Mouse (Mus musculus) stomach, embryonic 15.5 days (tissue): Measurements from ENCODE around the gene Ccnq. TPM values are rescaled to one million over a fixed set of nuclear protein-coding genes. Genes with fewer than 3 reads are reported as not detected.

Experiments
- ATAC-seq: fragments of 200-750 bp; cut with Nextera tagmentation; 2 replicates; pipeline ENCODE4 v1.8.0; 2017; ENCODE audit warnings: low read depth, moderate number of reproducible peaks, moderate TSS enrichment; ENCODE audit not compliant: insufficient read depth, low FRiP score
- H3K27ac ChIP-seq: fragments of 300-500 bp; sonication (generic); 2 replicates; pipeline ENCODE4 v1.5.1; 2015; ENCODE audit warnings: mild to moderate bottlenecking, inconsistent platforms
- H3K27me3 ChIP-seq: fragments of 300-500 bp; sonication (generic); replicated peaks from 2 replicates; pipeline ENCODE4 v1.6.1; 2015; ENCODE audit warnings: inconsistent platforms
- H3K36me3 ChIP-seq: fragments of 300-500 bp; sonication (generic); 2 replicates; pipeline ENCODE4 v1.6.1; 2015; ENCODE audit warnings: inconsistent platforms
- H3K4me1 ChIP-seq: fragments of 300-500 bp; sonication (generic); 2 replicates; pipeline ENCODE4 v1.6.1; 2015; ENCODE audit warnings: inconsistent platforms
- H3K4me2 ChIP-seq: fragments of 300-500 bp; sonication (generic); 2 replicates; pipeline ENCODE4 v1.6.1; 2015; ENCODE audit warnings: mild to moderate bottlenecking, inconsistent platforms
- H3K4me3 ChIP-seq: fragments of 300-500 bp; sonication (generic); replicated peaks from 2 replicates; pipeline ENCODE4 v1.5.1; 2015; ENCODE audit warnings: inconsistent platforms
- H3K9ac ChIP-seq: fragments of 300-500 bp; sonication (generic); 2 replicates; pipeline ENCODE4 v1.6.1; 2015; ENCODE audit warnings: inconsistent platforms
- H3K9me3 ChIP-seq: fragments of 300-500 bp; sonication (generic); 2 replicates; pipeline ENCODE4 v1.6.1; 2016; ENCODE audit warnings: inconsistent platforms
- WGBS: fragments of 180-500 bp; shearing (Covaris S2); methylation state at CpG from one replicate; pipeline ENCODE4 v1.1.7; 2015; 5-methylcytosine and 5-hydroxymethylcytosine counted together
- polyA plus RNA-seq: library from polyadenylated mRNA; unstranded; fragments of >200 nt; fragmentation: Nextera tagmentation; extraction: Ambion mirVana; gene quantifications from 2 replicates; pipeline ENCODE4 v1.2.1, GENCODE M21; 2015

The Ccnq gene
- polyA plus RNA-seq, 1 experiment from 2014 or later = 39.3 TPM

DNA sequence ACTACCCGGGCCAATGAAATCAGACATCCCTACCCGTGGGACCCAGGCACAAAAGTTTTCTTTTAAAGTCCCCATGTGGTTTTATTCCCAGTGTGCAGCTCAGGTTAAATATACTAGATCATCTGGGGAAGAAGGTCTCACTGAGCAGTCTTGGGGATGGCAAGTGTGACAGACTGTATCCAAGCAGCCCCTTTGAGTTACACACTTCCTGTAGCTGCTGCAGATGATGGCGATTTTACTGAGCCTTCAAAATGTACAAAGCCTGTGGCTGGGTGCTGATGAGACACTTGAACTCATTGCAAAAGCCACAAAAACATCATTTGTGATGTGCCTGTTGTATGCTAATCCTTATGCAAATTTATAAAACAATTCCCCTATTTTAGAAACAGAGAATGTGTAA, 29.0 kb upstream of the Ccnq start:
- H3K27me3 ChIP-seq = no peaks in the 10 kb centered on the region
- H3K9me3 ChIP-seq = no peaks in the 10 kb centered on the region
- no peak for ATAC-seq
- H3K4me2 ChIP-seq = no peak overlapping the region
- H3K4me1 ChIP-seq = no peaks in the 10 kb centered on the region
- no peak overlapping the region for H3K4me3 ChIP-seq
- 71% methylated on average over 3 of the region's 3 CpGs for WGBS
- no peaks in the 10 kb centered on the region for H3K36me3 ChIP-seq
- H3K27ac ChIP-seq = no peak overlapping the region
- H3K9ac ChIP-seq = no peak overlapping the region

DNA sequence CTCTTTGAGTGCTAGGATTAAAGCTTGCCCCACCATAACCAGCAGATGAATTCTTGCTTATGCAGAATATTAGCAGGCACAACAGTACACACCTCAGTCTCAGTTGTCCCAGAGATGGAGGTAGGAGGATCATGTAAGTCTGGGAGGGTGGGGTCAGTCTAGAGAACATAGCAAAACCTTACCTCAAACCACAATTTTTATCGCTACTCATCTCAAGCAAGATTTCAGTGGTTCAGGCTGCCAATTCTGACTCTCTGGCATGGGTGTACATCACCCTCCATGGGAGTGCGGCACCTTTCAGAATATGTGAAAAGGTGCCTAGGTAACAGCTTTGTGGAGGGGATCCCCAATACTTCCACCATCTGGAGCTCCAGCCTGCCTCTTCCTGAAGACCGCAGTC, 28.5 kb upstream of the Ccnq start:
- Histone ChIP-seq H3K27ac (no peak overlapping the region), H3K4me2 (no peak overlapping the region), H3K9me3 (no peaks in the 10 kb centered on the region), H3K9ac (no peak overlapping the region), H3K4me3 (no peak overlapping the region), H3K36me3 (no peaks in the 10 kb centered on the region), H3K4me1 (no peaks in the 10 kb centered on the region), H3K27me3 (no peaks in the 10 kb centered on the region)
- WGBS = 97% methylated on average over 3 of the region's 3 CpGs
- ATAC-seq = no peak

DNA sequence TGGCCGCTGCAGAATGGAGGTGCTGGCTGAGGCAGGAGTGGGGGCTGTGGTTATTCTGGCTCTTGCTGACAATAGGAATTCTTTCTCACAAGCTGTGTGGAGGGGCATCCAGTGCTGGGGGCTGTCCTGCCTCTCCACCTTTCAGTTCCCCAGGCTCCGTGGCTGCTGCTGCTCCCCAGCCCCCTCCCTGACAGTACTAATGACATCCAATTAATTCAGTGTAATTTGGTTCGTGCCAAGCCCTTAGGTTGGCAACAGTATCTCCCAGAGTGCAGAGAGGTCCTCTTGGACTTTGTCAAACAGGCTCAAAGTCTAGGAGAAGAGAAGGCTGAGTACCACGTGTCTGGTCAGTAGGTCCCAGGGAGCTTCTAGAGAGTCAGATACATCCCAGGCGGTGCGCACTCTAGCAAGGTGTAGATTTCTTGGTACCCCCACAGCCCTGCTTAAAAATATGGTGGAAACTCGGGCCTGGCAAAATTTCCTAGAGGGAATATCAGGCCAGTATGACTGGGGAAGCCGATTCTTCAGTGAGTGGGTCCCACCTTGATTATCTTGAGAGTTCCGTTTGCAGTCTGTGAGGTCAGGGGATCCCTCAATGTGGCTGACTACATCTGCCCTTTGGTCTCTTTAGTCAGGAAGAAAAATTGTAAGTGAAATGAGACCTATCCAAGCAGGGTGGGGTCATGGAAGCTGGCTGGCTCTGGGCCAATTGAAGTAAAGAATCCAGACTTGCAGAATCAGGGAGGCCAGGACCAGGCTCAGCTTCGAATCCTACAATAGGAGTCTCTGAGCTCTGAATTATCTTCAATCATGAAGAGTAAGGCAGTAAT, 26.5 kb upstream of the Ccnq start:
- H3K27ac ChIP-seq = no peak overlapping the region
- no peak overlapping the region for H3K9ac ChIP-seq
- no peak overlapping the region for H3K4me2 ChIP-seq
- no peaks in the 10 kb centered on the region for H3K27me3 ChIP-seq
- H3K4me1 ChIP-seq = no peaks in the 10 kb centered on the region
- H3K36me3 ChIP-seq = no peaks in the 10 kb centered on the region
- no peak for ATAC-seq
- H3K9me3 ChIP-seq = no peaks in the 10 kb centered on the region
- no peak overlapping the region for H3K4me3 ChIP-seq
- 52% methylated on average over 10 of the region's 10 CpGs for WGBS

DNA sequence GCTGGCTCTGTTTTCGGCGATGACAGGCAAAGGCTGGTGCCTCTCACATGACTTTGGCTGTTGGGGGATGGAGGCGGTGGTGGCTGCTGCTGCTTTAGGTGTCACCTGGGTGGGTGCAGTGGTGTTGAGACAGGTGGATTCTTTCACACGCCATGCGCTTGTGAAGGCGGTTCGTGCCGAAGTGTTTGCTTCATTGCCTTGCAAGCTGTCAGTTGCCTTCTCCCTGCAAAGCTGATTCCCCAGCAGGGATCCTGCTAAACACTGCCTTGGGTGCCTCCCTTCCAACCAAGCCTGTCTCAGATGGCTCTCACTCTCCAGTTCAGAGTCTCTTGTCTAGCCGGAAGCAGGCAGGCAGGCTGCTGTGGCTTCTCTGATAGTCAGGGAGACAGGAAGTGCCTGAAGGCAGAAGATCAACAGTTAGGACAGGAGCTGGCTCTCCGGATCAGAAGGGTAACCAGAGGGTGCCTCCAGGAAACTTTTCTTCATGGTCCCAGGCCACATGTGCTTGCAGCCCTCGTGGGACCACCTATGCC, 20.3 kb upstream of the Ccnq start:
- Histone ChIP-seq H3K4me2 (no peak overlapping the region), H3K27ac (no peak overlapping the region), H3K36me3 (no peaks in the 10 kb centered on the region), H3K9me3 (no peaks in the 10 kb centered on the region), H3K4me1 (no peaks in the 10 kb centered on the region), H3K27me3 (no peaks in the 10 kb centered on the region), H3K9ac (no peak overlapping the region), H3K4me3 (no peak overlapping the region)
- no peak for ATAC-seq
- WGBS = 38% methylated on average over 11 of the region's 11 CpGs

DNA sequence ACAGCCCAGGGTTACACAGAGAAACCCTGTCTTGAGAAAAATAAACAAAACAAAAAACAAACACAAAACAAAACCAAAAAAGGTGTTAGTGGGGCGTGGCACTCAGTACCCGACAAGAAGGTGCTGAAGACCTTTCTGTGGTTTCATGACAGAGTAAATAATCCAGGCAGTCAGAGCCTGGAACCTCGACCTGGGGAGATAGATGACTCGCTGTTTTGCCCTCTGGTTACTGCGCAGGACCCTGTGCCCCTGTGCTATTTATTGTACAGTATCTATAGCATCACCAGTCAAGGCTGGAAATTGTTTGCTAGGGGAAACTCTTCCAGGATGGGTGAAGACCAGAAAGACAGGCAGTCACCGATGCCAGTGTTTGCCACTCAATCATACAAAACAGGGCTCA, 18.9 kb upstream of the Ccnq start:
- WGBS = 69% methylated on average over 6 of the region's 6 CpGs
- no peaks in the 10 kb centered on the region for H3K4me1 ChIP-seq
- no peak overlapping the region for H3K27ac ChIP-seq
- H3K4me2 ChIP-seq = no peak overlapping the region
- no peaks in the 10 kb centered on the region for H3K36me3 ChIP-seq
- H3K27me3 ChIP-seq = no peaks in the 10 kb centered on the region
- H3K4me3 ChIP-seq = no peak overlapping the region
- H3K9me3 ChIP-seq = no peaks in the 10 kb centered on the region
- H3K9ac ChIP-seq = no peak overlapping the region
- no peak for ATAC-seq

DNA sequence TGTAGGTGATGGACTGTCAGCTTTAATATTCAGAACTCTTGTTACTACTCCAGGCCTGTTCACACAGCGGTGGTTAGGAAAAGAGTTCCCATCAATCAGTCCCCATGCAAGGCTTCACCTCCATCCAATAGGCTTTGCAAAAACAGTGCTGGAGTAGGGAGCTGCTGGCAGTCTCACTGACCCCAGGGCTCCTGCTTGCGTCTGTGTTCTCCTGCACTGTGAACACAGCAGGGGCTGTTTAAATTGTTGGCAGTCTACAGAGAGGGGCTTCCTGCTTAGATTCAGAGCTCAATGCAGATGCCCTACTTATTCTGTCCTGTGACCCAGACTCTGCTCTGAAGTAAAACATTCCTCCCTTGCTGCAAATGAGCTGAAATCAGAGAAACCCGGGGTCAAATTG, 17.2 kb upstream of the Ccnq start:
- no peaks in the 10 kb centered on the region for H3K27me3 ChIP-seq
- no peaks in the 10 kb centered on the region for H3K9me3 ChIP-seq
- H3K4me1 ChIP-seq = no peaks in the 10 kb centered on the region
- H3K4me2 ChIP-seq = no peak overlapping the region
- no peak overlapping the region for H3K4me3 ChIP-seq
- H3K27ac ChIP-seq = no peak overlapping the region
- no peak for ATAC-seq
- 48% methylated on average over 3 of the region's 3 CpGs for WGBS
- no peaks in the 10 kb centered on the region for H3K36me3 ChIP-seq
- H3K9ac ChIP-seq = no peak overlapping the region

DNA sequence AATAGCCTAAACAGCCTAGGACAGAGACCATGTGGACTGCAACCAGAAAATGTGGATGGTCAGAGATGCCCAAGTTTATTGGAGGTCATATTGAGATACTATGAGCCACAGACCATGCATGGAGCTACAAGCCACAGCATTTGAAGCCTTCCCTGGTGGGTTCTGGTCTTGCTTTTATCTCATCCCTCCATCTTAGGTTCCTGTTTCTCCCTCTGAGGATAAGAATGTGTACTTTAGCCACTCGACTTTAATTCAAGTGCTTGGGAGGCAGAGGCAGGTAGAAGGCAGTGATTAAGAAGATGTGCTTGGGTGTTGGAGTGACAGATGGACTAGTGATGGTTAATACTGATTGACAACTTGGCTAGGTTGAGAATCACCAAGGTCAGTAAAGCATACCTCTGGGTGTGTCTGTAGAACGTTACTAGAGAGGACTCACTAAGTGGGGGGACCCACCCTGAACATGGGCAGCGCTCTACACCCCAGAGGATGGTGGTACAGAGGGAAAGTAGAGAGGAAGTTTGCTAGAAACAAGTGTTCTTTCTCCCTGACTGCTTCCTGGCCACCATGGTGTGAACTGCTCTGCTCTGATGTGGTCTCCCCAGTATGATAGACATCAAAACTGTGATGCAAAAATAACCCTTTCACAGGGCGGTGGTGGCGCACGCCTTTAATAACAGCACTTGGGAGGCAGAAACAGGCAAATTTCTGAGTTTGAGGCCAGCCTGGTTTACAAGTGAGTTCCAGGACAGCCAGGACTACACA, 14.7 kb upstream of the Ccnq start:
- H3K36me3 ChIP-seq = no peaks in the 10 kb centered on the region
- H3K4me3 ChIP-seq = no peak overlapping the region
- no peak overlapping the region for H3K9ac ChIP-seq
- H3K9me3 ChIP-seq = no peaks in the 10 kb centered on the region
- no peak for ATAC-seq
- H3K4me1 ChIP-seq = no peaks in the 10 kb centered on the region
- H3K27me3 ChIP-seq = no peaks in the 10 kb centered on the region
- WGBS = 83% methylated on average over 6 of the region's 6 CpGs
- H3K4me2 ChIP-seq = no peak overlapping the region
- H3K27ac ChIP-seq = no peak overlapping the region

DNA sequence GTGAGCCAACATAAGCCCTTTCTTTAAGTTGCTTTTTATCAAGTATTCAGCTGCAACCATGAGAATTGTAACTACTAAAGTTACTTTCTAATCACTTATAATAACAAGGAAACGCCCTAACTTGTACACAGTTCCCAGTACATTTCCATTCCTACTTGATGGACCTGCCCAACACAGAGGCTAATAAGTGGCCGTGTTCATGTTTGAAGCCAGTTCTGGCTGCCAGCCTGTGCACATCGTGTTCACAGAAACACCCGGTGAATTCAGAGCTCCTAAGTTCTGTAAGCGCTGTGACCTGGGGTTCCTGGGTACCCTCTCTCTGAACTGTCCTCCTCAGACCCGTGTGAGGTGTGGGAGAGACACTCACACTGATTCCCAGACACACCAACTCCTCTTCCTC, 13.3 kb upstream of the Ccnq start:
- Histone ChIP-seq H3K9ac (no peak overlapping the region), H3K27me3 (no peaks in the 10 kb centered on the region), H3K4me1 (no peaks in the 10 kb centered on the region), H3K4me3 (no peak overlapping the region), H3K4me2 (no peak overlapping the region), H3K36me3 (no peaks in the 10 kb centered on the region), H3K27ac (no peak overlapping the region), H3K9me3 (no peaks in the 10 kb centered on the region)
- no peak for ATAC-seq
- WGBS = 67% methylated on average over 6 of the region's 6 CpGs

DNA sequence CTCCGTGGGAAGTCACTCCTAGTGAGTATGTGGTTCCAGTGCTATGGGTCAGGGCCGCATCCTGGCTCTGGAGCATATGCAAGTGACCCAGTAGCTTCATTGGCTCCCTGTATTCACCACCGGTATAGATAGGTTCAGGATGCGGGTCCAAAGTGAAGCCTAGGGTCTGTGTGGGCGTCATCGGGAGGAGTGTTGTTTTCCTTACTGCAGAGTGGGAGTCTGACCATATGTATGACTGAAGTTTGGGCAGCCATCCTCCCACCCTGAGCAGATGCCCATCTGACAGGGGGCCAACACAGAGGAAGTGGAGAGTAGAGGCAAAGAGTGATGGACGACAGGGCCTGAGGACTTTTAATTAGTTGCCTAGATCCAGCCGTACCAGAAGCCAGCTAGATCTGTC, 12.8 kb upstream of the Ccnq start:
- Histone ChIP-seq H3K9me3 (no peaks in the 10 kb centered on the region), H3K4me3 (no peak overlapping the region), H3K9ac (no peak overlapping the region), H3K4me2 (no peak overlapping the region), H3K27ac (no peak overlapping the region), H3K4me1 (no peaks in the 10 kb centered on the region), H3K36me3 (no peaks in the 10 kb centered on the region), H3K27me3 (no peaks in the 10 kb centered on the region)
- WGBS = 62% methylated on average over 8 of the region's 8 CpGs
- no peak for ATAC-seq

DNA sequence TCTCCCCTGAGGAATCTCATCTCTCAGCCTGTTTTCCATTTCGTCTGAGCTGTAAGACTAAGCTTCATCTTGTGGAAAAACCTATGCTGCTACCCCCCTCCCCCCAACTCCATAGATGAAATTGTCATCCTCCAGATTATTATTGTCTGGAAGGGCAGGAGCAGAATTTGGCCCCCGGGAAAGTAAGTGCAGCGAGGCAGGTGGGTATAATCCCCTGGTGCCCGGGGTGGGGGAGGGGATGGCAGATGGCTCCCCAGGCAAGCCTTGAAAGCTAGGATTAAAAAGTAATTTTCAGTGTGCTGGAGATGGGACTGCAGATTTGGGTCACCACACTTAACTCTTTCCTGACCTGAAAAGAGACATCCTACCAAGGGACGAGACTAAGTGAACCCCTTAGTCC, 10.7 kb upstream of the Ccnq start:
- H3K36me3 ChIP-seq = no peaks in the 10 kb centered on the region
- 45% methylated on average over 5 of the region's 5 CpGs for WGBS
- no peaks in the 10 kb centered on the region for H3K9me3 ChIP-seq

DNA sequence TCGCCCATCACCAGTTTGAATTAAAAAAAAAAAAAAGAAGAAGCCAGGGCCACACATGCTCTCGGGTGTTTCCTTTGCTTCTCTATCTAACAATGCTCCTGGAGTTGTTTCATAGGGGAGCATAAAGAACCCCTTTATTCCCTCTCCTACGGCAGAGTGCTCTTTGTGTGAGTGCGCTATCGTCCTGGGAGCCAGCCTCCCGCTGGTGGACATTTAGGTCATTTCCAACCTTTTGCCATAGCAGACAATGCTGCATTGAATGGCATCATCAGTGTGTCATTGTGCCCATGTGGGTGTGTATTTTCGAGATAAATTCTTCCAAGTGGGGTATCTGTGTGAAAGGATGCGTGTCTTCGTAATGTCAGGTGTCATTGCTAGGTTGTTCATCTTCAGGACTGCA, 9.6 kb upstream of the Ccnq start:
- Histone ChIP-seq H3K27ac (no peak overlapping the region), H3K4me1 (no peaks in the 10 kb centered on the region), H3K4me2 (no peak overlapping the region), H3K36me3 (no peaks in the 10 kb centered on the region), H3K27me3 (no peaks in the 10 kb centered on the region), H3K4me3 (no peak overlapping the region), H3K9ac (no peak overlapping the region), H3K9me3 (no peaks in the 10 kb centered on the region)
- WGBS = 76% methylated on average over 9 of the region's 9 CpGs
- no peak for ATAC-seq

More for the DNA sequence above, 10.7 kb upstream of the Ccnq start:
- Histone ChIP-seq H3K9ac (no peak overlapping the region), H3K27ac (no peak overlapping the region), H3K27me3 (no peaks in the 10 kb centered on the region), H3K4me2 (no peak overlapping the region), H3K4me3 (no peak overlapping the region), H3K4me1 (no peaks in the 10 kb centered on the region)
- ATAC-seq = no peak

DNA sequence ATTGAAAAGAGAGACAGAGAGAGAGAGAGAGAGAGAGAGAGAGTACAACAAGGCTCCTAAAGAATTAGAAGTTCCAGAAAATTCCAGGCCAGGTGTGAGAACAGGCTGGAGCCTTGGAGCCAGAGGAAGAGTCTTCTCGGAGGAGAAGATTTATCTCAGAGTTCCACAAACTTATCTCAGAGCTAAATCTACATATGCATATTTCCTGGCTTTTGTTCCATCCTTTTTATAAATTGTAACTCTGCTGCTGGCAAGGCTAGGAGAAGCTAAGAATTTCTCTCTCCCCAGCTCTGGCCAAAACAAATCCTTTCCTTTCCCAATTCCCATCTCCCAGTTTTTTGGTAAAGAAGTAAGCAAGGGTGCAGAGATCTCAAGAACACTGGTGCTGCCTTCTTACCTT, 3.8 kb upstream of the Ccnq start:
- H3K4me3 ChIP-seq = no peak overlapping the region
- H3K4me2 ChIP-seq = no peak overlapping the region
- no peak for ATAC-seq
- H3K9me3 ChIP-seq = no peaks in the 10 kb centered on the region
- peaks cover 6% of the 10 kb centered on the region; the same call in 1 of the 2 replicates for H3K4me1 ChIP-seq
- no peak overlapping the region for H3K9ac ChIP-seq
- no peaks in the 10 kb centered on the region for H3K27me3 ChIP-seq
- H3K27ac ChIP-seq = no peak overlapping the region
- WGBS = 62% methylated on average over 1 of the region's 1 CpGs
- H3K36me3 ChIP-seq = no peaks in the 10 kb centered on the region
